8 mouse cellular contexts compared by ENCODE assay signal in the genomic region with DNA sequence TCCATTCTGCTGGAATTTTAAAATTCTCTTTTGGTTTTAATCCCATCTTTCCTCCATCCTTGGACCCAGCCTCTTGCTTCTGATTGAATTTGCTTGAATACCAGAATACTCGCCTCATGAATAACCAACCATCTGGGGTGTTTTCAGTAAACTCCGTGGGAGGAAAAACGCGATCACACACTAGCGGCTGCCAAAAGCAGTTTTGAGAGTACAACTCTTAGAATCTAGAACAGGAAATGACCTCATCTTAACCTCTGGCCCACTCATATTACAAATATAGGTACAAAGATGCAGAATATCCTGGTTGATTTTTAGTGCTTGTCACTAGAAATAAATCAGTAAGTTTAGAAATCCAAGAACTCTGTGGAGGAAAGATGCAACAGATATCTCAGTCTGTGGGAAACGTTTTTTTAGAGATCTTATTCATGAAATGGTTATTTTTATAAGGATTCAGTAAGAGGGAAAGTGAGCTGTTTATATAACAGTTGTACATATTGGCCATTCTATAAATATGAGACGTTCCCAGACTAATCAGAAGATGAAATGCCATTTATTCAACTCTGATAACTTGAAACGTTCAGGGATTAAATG.
DNase-seq lines count a peak whose midpoint lies in the region.

No protein-coding gene starts in this region.

- DNase-seq in embryo, embryonic 10 days (ENCODE audit: low spot score) = peak; percentile 9
- DNase-seq in embryo, embryonic 9.5 days (ENCODE audit: extremely low spot score) = no peak
- DNase-seq in urinary bladder, postnatal 14 days (ENCODE audit: low spot score) = peak; percentile 18
- no peak for DNase-seq in urinary bladder, postnatal 25 days (ENCODE audit: low spot score)
- DNase-seq in left cerebral cortex, adult 9 months (ENCODE audit: low spot score in 2 of 2) = peak; percentile 44 to 81
- DNase-seq in cerebellum, adult 8-10 months = no peak
- DNase-seq in B cell, adult 2 months = no peak
- DNase-seq in cerebellum, postnatal 10 days = no peak

Comparison
In these comparisons a context has a peak if more than half of its experiments do, and no peak if none do; other contexts are left out.
1. DNase-seq: peak in embryo, embryonic 10 days (single experiment), urinary bladder, postnatal 14 days (single experiment) and left cerebral cortex, adult 9 months (2 of 2); none in embryo, embryonic 9.5 days (single experiment), urinary bladder, postnatal 25 days (single experiment), cerebellum, adult 8-10 months (single experiment), B cell, adult 2 months (0 of 2) and cerebellum, postnatal 10 days (0 of 2).